In the genomic region with DNA sequence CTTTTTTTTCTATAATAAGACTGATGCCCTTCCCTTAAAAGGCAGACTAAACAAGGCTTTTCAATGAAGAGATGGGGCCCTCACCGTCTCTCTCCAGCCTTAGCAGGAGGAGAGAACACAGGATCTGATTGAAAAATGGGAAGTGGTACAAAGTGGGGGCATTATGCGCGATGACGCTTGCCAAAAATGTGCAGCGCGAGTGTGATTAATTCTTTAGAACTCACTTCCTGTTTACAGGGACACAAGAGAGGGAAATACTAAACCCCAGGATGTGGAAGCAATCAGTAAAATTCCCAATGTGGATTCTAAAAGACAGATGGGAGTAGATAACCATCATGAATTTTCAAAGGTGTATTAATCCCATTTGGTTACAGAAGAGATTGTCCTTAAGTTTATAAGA, we compare ENCODE assay signal across 24 mouse cellular contexts. TPM values are rescaled to one million over a fixed set of nuclear protein-coding genes. Genes with fewer than 3 reads are reported as not detected.
DNase-seq lines count a peak whose midpoint lies in the region; ATAC-seq and TF ChIP-seq lines count a peak whose summit lies in the region.
"Had no signal": no experiment of that assay in that cellular context is flagged by ENCODE, and none has a peak within 500 bp of the region (broad histone marks: within the 10 kb centered on the region; RNA-seq: fewer than 3 reads in every experiment).

No protein-coding gene starts in this region.

- H3K4me2 ChIP-seq in kidney, embryonic 16.5 days (replicated peaks; ENCODE audit: low read depth, low read length): no peak overlapping the region
- H3K4me2 ChIP-seq in liver, postnatal 0 days (ENCODE audit: low read depth, low read length): no peak overlapping the region
- H3K4me2 ChIP-seq: embryonic facial prominence, embryonic 15.5 days; forebrain, embryonic 12.5 days; heart, embryonic 11.5 days; hindbrain, embryonic 13.5 days; kidney, embryonic 15.5 days; limb, embryonic 12.5 days; liver, embryonic 11.5 days; midbrain, embryonic 12.5 days; neural tube, embryonic 12.5 days had no signal

- H3K4me3 ChIP-seq in kidney, embryonic 16.5 days (ENCODE audit: low read length): no peak overlapping the region
- no peak overlapping the region for H3K4me3 ChIP-seq in MEL (ENCODE audit: control insufficient read depth in 1 of 2, insufficient read depth in 1 of 2, low read depth in 2 of 2, low read length in 2 of 2)
- H3K4me3 ChIP-seq in liver, postnatal 0 days (ENCODE audit: low read depth, low read length): no peak overlapping the region
- H3K4me3 ChIP-seq: embryonic facial prominence, embryonic 10.5 days; embryonic facial prominence, embryonic 15.5 days; forebrain, embryonic 12.5 days; hindbrain, embryonic 13.5 days; kidney, embryonic 15.5 days; limb, embryonic 12.5 days; megakaryocyte, embryonic 14.5 days; midbrain, embryonic 12.5 days; myocyte; neural tube, embryonic 12.5 days had no signal

- no peaks in the 10 kb centered on the region for H3K9me3 ChIP-seq in kidney, embryonic 16.5 days (ENCODE audit: low read length)
- no peaks in the 10 kb centered on the region for H3K9me3 ChIP-seq in MEL (replicated peaks; ENCODE audit: insufficient read depth, low read length)
- H3K9me3 ChIP-seq in liver, postnatal 0 days (ENCODE audit: low read length): no peaks in the 10 kb centered on the region
- H3K9me3 ChIP-seq: embryonic facial prominence, embryonic 10.5 days; embryonic facial prominence, embryonic 15.5 days; forebrain, embryonic 12.5 days; hindbrain, embryonic 13.5 days; kidney, embryonic 15.5 days; limb, embryonic 12.5 days; megakaryocyte, embryonic 14.5 days; midbrain, embryonic 12.5 days; neural tube, embryonic 12.5 days had no signal

- no peak for TF ChIP-seq POLR2A in MEL (IDR thresholded peaks at IDR 0.05; ENCODE audit: control insufficient read depth in 1 of 2, insufficient read depth in 1 of 2, low read depth in 1 of 2, low read length in 2 of 2, poor library complexity in 1 of 2)

- intact Hi-C loops in gastrocnemius, postnatal 36 days (cut with DNase I): no loop called here

- peak; percentile 22 to 67; a peak in 2 of 4 replicates for TF ChIP-seq EP300 in MEL (IDR thresholded peaks at IDR 0.05; ENCODE audit: low read depth in 1 of 2, low read length in 2 of 2)
- TF ChIP-seq EP300 in liver, postnatal 0 days (IDR thresholded peaks at IDR 0.05; ENCODE audit: low read depth): no peak

- no peak overlapping the region for H3K9ac ChIP-seq in kidney, embryonic 16.5 days (replicated peaks; ENCODE audit: low read length)
- H3K9ac ChIP-seq in MEL (ENCODE audit: control insufficient read depth, low read depth, low read length, poor library complexity, severe bottlenecking): no peak overlapping the region
- H3K9ac ChIP-seq in liver, postnatal 0 days (replicated peaks): no peak overlapping the region
- H3K9ac ChIP-seq: embryonic facial prominence, embryonic 15.5 days; forebrain, embryonic 12.5 days; forebrain, postnatal 0 days; hindbrain, embryonic 13.5 days; kidney, embryonic 15.5 days; limb, embryonic 12.5 days; midbrain, embryonic 12.5 days; neural tube, embryonic 12.5 days had no signal

- DNase-seq in kidney, postnatal 10 days: peak; percentile 15
- DNase-seq in 416B (ENCODE audit: low read depth) (peak; percentile 41), MEL (ENCODE audit: low read depth, low spot score) (peak; percentile 82)
- DNase-seq in gastrocnemius, postnatal 36 days: no peak
- no peak for DNase-seq in liver, postnatal 0 days
- DNase-seq: right cerebral cortex, adult 18-20 months had no signal

- no peaks in the 10 kb centered on the region for H3K4me1 ChIP-seq in kidney, embryonic 16.5 days (ENCODE audit: insufficient read depth, low read length)
- peaks cover 0 to 3% of the 10 kb centered on the region in 2 experiments; a peak in 1 of 4 replicates for H3K4me1 ChIP-seq in MEL (ENCODE audit: control insufficient read depth in 1 of 2, insufficient read depth in 2 of 2, low read length in 2 of 2)
- H3K4me1 ChIP-seq in liver, postnatal 0 days (ENCODE audit: insufficient read depth): no peaks in the 10 kb centered on the region
- H3K4me1 ChIP-seq: embryonic facial prominence, embryonic 10.5 days; embryonic facial prominence, embryonic 15.5 days; forebrain, embryonic 12.5 days; hindbrain, embryonic 13.5 days; kidney, embryonic 15.5 days; limb, embryonic 12.5 days; megakaryocyte, embryonic 14.5 days; midbrain, embryonic 12.5 days; neural tube, embryonic 12.5 days had no signal

- no peak overlapping the region for H3K27ac ChIP-seq in kidney, embryonic 16.5 days (ENCODE audit: low read length)
- H3K27ac ChIP-seq in MEL (ENCODE audit: control insufficient read depth, low read depth, low read length): no peak overlapping the region
- H3K27ac ChIP-seq in liver, postnatal 0 days (ENCODE audit: low read depth): no peak overlapping the region
- H3K27ac ChIP-seq: embryonic facial prominence, embryonic 10.5 days; embryonic facial prominence, embryonic 15.5 days; forebrain, embryonic 12.5 days; hindbrain, embryonic 13.5 days; kidney, embryonic 15.5 days; limb, embryonic 12.5 days; midbrain, embryonic 12.5 days; neural tube, embryonic 12.5 days; stomach, postnatal 0 days had no signal

- no peaks in the 10 kb centered on the region for H3K27me3 ChIP-seq in kidney, embryonic 16.5 days (ENCODE audit: insufficient read depth, low read length)
- no peaks in the 10 kb centered on the region; a peak in 1 of 4 replicates for H3K27me3 ChIP-seq in MEL (ENCODE audit: control insufficient read depth in 1 of 2, insufficient read depth in 2 of 2, low read length in 2 of 2)
- no peaks in the 10 kb centered on the region for H3K27me3 ChIP-seq in liver, postnatal 0 days (ENCODE audit: insufficient read depth, low read length)
- H3K27me3 ChIP-seq: CH12.LX; embryonic facial prominence, embryonic 15.5 days; forebrain, embryonic 12.5 days; hindbrain, embryonic 13.5 days; kidney, embryonic 15.5 days; limb, embryonic 12.5 days; midbrain, embryonic 12.5 days; neural tube, embryonic 12.5 days had no signal

- no peaks in the 10 kb centered on the region for H3K36me3 ChIP-seq in kidney, embryonic 16.5 days (ENCODE audit: insufficient read depth, low read length)
- peaks cover 0 to 4% of the 10 kb centered on the region in 2 experiments; a peak in 1 of 4 replicates for H3K36me3 ChIP-seq in MEL (ENCODE audit: control insufficient read depth in 1 of 2, insufficient read depth in 2 of 2, low read length in 2 of 2)
- H3K36me3 ChIP-seq in liver, postnatal 0 days (replicated peaks; ENCODE audit: insufficient read depth, low read length): no peaks in the 10 kb centered on the region
- H3K36me3 ChIP-seq: embryonic facial prominence, embryonic 10.5 days; embryonic facial prominence, embryonic 15.5 days; forebrain, embryonic 12.5 days; hindbrain, embryonic 13.5 days; kidney, embryonic 15.5 days; limb, embryonic 12.5 days; midbrain, embryonic 12.5 days; neural tube, embryonic 12.5 days had no signal

- WGBS in kidney, embryonic 16.5 days: 75% methylated on average over 6 of the region's 6 CpGs
- WGBS in liver, postnatal 0 days (ENCODE audit: insufficient replicate concordance): 24% methylated on average over 6 of the region's 6 CpGs

- no peak for TF ChIP-seq CTCF in MEL (IDR thresholded peaks at IDR 0.05 in 2 of 3, conservative IDR thresholded peaks at IDR 0.05 in 1 of 3; ENCODE audit: control insufficient read depth in 1 of 3, insufficient read depth in 1 of 3, low read depth in 2 of 3, low read length in 3 of 3, poor library complexity in 1 of 3, severe bottlenecking in 1 of 3)
- no peak for TF ChIP-seq CTCF in liver, postnatal 0 days (IDR thresholded peaks at IDR 0.05; ENCODE audit: low read depth)

- no peaks in the 10 kb centered on the region for H3K79me2 ChIP-seq in MEL (ENCODE audit: control insufficient read depth, insufficient read depth, low read length, poor library complexity)

- ATAC-seq in kidney, embryonic 16.5 days (ENCODE audit: low FRiP score, low TSS enrichment): no peak
- peak; percentile 39 to 46; a peak in 2 of 4 replicates for ATAC-seq in hematopoietic stem cell, adult 5-6 weeks (replicated peaks in 1 of 2; ENCODE audit: insufficient read depth in 1 of 2, low FRiP score in 2 of 2, low TSS enrichment in 1 of 2, low read depth in 1 of 2, poor library complexity in 2 of 2, severe bottlenecking in 2 of 2)
- no peak for ATAC-seq in liver, postnatal 0 days
- ATAC-seq: intestine, embryonic 16.5 days had no signal

- no peak for TF ChIP-seq RAD21 in MEL (IDR thresholded peaks at IDR 0.05; ENCODE audit: low read depth, low read length)

TF ChIP-seq in MEL, 35 proteins besides CTCF, POLR2A, EP300 and RAD21 (continues in another document):
- peak; percentile 75; the same call in 1 of the 2 replicates for TF ChIP-seq BHLHE40 (IDR thresholded peaks at IDR 0.05; ENCODE audit: borderline replicate concordance, low read depth, low read length)
- TF ChIP-seq SIN3A (IDR thresholded peaks at IDR 0.05; ENCODE audit: low read length): peak; percentile 21; the same call in 1 of the 2 replicates
- peak; percentile 55 for TF ChIP-seq RCOR1 (IDR thresholded peaks at IDR 0.05; ENCODE audit: low read depth, low read length)
- TF ChIP-seq MXI1 (IDR thresholded peaks at IDR 0.05; ENCODE audit: low read depth, low read length): no peak
- no peak for TF ChIP-seq TCF12 (IDR thresholded peaks at IDR 0.05; ENCODE audit: low read depth, low read length)
- peak; percentile 49; the same call in 1 of the 2 replicates for TF ChIP-seq ELF1 (IDR thresholded peaks at IDR 0.05; ENCODE audit: low read depth, low read length)
- no peak for TF ChIP-seq POLR2AphosphoS5 (IDR thresholded peaks at IDR 0.05; ENCODE audit: borderline replicate concordance, low read depth, low read length)
- TF ChIP-seq TAL1 (IDR thresholded peaks at IDR 0.05; ENCODE audit: low read length): no peak
- TF ChIP-seq NELFE (IDR thresholded peaks at IDR 0.05; ENCODE audit: low read depth, low read length): no peak

RNA-seq across cellular contexts. Expression of gene Rfxap, which starts 7.0 kb away (rescaled TPM):
- 26.8 and 31.5 TPM in 2 replicates for polyA plus RNA-seq in kidney, embryonic 16.5 days (2015; fragmentation: Nextera tagmentation; extraction: Ambion mirVana)
- 43.0 and 51.5 TPM in 2 replicates for total RNA-seq in MEL (2012; rRNA removed)
- polyA plus RNA-seq in MEL (2012; ENCODE audit: insufficient read depth in 1 of 2, insufficient read length in 2 of 2, low read depth in 1 of 2, low replicate concordance in 2 of 2, missing spikeins in 1 of 2): 10 to 100 TPM in 1 of 2 experiments, not detected in 1; 76.0 TPM
- total RNA-seq in hematopoietic stem cell, adult 5-6 weeks (2017): 46.5 and 75.5 TPM in 2 replicates
- 10 to 100 TPM; 23.7 to 23.9 TPM for total RNA-seq in gastrocnemius, postnatal 36 days (2021)
- polyA plus RNA-seq in liver, postnatal 0 days (2015; fragmentation: Nextera tagmentation; extraction: Ambion mirVana): 12.8 and 16.6 TPM in 2 replicates

RNA-seq across cellular contexts. Expression of gene Smad9, which starts 59.2 kb away (rescaled TPM):
- polyA plus RNA-seq in kidney, embryonic 16.5 days (2015; fragmentation: Nextera tagmentation; extraction: Ambion mirVana): 1.4 and 1.6 TPM in 2 replicates
- total RNA-seq in MEL (2012; rRNA removed): 0.07 TPM in 1 of 2 replicates, not detected in the other
- polyA plus RNA-seq in MEL (2012; ENCODE audit: insufficient read depth in 1 of 2, insufficient read length in 2 of 2, low read depth in 1 of 2, low replicate concordance in 2 of 2, missing spikeins in 1 of 2): under 1 TPM in 1 of 2 experiments, not detected in 1; 0.01 TPM
- not detected in 2 replicates for total RNA-seq in hematopoietic stem cell, adult 5-6 weeks (2017)
- under 1 TPM; 0.17 to 0.41 TPM for total RNA-seq in gastrocnemius, postnatal 36 days (2021)
- 0.86 and 1.4 TPM in 2 replicates for polyA plus RNA-seq in liver, postnatal 0 days (2015; fragmentation: Nextera tagmentation; extraction: Ambion mirVana)

Comparison
In these comparisons a context has a peak if more than half of its experiments do, and no peak if none do; other contexts are left out.
1. DNase-seq: peak in kidney, postnatal 10 days (single experiment), 416B (single experiment) and MEL (single experiment); none in gastrocnemius, postnatal 36 days (0 of 2) and liver, postnatal 0 days (single experiment).
2. ATAC-seq: peak in hematopoietic stem cell, adult 5-6 weeks (2 of 2); none in kidney, embryonic 16.5 days (single experiment) and liver, postnatal 0 days (single experiment).